Mouse (Mus musculus): ENCODE data around the gene Tmc5.

Tmc5 gene

DNA sequence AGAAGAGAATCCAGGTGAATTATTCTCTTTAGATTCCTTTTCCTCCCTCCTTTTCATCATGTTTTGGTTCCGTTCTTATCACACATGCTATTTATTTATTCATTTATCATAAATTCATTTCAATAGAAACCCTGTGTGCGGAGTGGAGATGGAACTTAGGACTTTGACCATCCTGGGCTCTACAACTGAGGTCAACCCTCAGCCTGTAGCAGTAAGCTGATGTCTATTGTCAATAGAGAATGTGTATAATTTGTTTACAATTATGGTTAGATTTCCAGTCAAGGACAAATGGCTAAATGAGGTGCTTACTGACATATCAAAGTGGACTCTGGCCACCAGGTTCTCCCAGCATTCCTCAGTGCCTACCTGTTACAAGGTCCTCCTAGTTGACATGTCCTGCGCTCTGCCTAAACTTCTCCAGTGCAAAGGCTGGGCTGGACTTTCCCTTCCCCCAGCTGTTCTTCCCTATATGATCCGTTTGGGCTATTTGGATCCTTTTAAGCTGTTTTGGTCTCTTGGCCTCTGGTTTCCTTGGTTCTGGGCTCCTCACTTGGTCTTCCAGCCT, 14.2 kb downstream of the Tmc5 start:
- DNase-seq: no peak

GRCm38 (mm10) chr7:118611933-118612332, 14.8 kb downstream of the Tmc5 start:
- no peak for DNase-seq

DNA sequence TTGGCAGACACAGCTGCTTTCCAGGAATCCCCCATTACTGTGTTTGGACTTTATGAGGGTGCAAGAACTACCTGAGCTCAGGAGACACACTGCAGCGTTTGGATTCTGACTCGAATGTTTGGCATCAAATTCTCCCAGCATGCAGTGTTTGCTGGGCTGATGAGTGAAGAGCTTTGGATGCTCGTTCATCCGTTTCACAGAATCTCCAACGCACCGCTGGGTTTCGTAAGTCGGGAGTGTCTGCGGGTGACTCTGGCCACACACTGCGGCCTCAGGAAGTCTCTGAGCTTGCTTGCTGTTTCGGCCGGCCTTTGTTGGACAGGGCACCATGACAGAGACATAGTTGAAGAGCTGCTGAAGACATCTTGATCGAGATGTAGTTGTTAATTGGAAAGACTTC, 17.0 kb downstream of the Tmc5 start:
- DNase-seq: no peak

DNA sequence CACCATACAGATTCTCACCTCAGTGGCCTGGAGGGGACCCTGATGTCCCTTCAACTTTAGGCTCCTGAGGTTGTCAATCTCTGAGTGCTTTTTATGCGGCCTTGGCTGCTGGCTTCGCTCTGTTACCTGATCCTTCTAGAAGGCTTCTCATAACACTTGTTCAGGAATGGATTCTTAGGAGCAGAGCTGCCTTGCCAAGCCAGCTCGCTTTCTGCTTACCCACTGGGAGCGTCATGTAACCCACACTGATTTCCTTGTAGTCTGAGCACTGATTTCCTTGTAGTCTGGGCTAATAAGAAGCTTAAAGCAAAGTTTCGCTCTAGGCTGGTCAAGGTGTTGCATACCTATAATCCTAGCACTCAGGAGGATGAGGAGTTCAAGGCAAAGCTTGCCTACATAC, 21.0 kb downstream of the Tmc5 start:
- no peak for DNase-seq

DNA sequence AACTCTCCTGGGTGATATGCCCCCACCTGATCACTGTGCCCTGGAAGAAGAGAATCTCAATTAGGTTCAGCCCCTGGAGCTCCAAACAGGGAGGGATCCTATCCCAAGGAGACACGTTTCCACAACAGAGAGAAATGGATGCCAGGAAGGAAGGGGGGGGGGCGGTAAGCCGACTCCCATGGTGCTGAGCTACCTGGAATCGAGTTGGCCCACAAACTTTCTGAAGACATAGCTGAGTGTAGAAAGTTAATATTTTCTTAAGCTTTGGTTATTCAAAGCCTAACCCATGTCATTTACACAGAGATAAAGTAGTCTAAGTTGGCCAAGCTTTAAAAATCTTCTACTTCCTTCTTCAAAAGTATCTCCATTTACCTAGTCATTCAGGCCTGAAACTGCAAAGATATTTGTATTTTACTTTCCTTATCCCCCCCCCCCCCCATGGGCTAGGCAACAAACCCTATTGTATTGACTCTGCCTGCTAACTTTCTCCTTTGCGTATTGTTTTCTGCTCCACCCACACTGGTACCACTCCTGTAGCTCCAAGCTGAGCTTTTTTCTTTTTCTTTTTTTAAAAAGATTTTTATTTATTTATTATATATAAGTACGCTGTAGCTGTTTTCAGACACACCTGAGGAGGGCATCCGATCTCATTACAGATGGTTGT, 23.3 kb downstream of the Tmc5 start:
- DNase-seq: no peak

GRCm38 (mm10) chr7:118621094-118621493, 24.0 kb downstream of the Tmc5 start:
- no peak for DNase-seq

DNA sequence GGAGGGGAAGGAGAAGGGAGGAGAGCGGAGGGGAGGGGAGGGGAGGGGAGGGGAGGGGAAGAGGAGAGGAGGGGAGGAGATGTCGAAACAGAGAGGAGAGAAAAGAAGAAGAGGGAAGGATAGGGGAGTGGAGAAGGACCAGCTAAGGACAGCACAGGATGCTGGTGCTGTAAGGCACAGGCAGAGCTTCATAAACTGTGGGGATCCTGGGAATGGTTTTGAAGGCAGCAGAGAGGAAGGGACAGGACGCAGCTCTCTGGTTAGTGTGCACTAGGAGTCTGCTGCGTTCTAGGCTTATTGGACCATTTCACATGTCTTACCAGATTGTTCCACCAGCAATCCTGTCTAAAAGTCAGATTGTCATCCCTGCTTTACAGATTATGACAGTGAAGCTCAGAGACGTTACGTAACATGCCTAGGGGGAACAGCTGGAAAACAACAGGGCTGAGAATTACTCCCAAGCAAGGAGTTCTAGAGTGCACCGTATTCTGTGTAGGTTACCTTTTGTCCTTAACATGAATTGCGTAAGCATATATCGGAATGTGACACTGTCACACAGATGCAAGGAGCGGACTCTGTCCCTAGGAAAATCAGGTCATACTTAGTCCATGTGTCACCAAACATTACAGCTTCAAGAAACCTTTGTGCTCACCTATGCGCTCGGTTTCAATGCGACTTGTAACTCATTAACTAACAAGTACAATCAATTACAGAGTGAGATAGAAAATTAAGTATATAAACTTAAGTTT, 30.6 kb downstream of the Tmc5 start:
- peak; percentile 11 for DNase-seq

GRCm38 (mm10) chr7:118633094-118633493, 36.0 kb downstream of the Tmc5 start:
- no peak for DNase-seq

- no peak for DNase-seq
Observed at GRCm38 (mm10) chr7:118633951-118634350, 36.9 kb downstream of the Tmc5 start.

DNA sequence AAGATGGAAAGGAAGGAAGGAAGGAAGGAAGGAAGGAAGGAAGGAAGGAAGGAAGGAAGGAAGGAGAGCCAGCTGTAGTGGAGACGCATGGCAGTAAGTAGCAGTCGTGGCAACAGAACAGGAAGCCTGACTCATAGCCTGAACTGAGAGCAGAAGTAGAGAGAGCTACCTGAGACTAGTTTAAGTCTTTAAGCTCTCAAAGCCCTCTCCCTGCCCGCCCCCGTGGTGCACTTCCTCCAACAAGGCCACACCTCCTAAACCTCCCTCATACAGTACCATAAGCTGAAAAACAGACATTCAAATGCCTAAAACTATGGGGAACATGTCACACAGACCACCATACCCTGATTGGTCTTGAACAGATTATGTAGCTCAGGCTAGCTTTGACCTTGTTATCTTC, 40.4 kb downstream of the Tmc5 start:
- DNase-seq: no peak

DNA sequence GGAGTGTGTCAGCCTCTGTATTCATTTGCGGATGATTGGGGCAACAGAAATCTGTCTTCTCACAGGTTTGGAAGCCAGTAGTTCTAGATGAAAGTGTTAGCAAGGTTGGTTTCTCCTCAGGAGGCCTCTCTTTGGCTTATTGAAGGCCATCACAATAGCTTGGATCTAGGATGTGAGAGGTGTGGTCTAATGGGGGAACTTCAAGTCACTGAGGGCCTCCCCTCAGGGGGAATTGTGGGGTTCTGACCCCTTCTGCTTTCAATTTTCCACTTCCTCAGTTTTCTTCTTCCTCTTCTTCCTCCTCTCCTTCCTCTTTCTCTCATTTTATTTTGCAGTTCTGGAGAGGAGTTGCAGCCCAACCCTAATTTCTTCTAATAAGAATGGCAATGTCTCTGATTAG, 49.1 kb downstream of the Tmc5 start:
- DNase-seq: no peak

DNA sequence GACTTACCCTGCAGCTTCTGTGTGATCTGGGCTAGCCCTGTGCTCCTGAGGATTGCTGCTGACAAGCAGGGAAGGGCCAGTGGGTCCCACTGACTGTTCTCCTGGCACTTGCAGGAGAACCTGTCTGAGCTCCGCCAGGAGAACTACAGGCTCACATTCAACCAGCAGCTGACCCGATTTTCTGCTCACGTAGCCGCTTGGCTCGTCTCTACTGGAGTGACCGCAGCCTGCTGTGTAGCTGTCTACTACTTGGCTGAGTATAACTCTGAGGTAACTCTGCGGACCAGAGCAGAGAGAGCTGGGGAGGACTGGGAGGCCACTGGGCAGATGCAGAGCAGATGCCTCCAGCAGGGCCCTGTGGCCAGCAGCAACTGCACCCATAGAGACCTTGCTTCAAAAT, 52.2 kb downstream of the Tmc5 start:
- no peak for DNase-seq

- DNase-seq: no peak
Observed at GRCm38 (mm10) chr7:118650119-118650518, 53.0 kb downstream of the Tmc5 start.

- no peak for DNase-seq
Observed at GRCm38 (mm10) chr7:118650891-118651290, 53.8 kb downstream of the Tmc5 start.

GRCm38 (mm10) chr7:118652572-118653295, 55.6 kb downstream of the Tmc5 start:
- DNase-seq: no peak

DNA sequence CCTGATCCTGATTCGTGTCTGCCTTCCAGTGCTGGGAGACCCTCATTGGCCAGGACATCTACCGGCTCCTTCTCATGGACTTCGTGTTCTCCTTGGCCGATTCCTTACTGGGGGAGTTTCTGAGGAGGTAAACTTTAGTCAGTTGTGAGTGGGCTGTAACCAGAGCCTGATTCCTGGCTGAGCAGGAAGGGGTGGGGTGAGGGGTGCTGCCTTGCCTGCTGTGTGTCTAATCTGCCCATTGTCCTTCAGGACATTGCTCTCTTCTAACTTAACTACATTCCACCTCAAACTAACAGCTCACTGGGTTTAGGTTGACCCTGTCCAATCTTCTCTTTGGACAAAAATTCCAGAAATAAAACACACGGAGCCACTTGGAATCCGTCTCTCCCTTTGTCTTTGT, 59.6 kb downstream of the Tmc5 start:
- DNase-seq: no peak

GRCm38 (mm10) chr7:118667773-118668172, 70.7 kb downstream of the Tmc5 start:
- no peak for DNase-seq

- no peak for DNase-seq
Observed at GRCm38 (mm10) chr7:118670142-118670541, 73.0 kb downstream of the Tmc5 start.

GRCm38 (mm10) chr7:118676826-118677225, 79.7 kb downstream of the Tmc5 start:
- no peak for DNase-seq

GRCm38 (mm10) chr7:118688199-118688598, 91.1 kb downstream of the Tmc5 start:
- peak; percentile 47 for DNase-seq

DNA sequence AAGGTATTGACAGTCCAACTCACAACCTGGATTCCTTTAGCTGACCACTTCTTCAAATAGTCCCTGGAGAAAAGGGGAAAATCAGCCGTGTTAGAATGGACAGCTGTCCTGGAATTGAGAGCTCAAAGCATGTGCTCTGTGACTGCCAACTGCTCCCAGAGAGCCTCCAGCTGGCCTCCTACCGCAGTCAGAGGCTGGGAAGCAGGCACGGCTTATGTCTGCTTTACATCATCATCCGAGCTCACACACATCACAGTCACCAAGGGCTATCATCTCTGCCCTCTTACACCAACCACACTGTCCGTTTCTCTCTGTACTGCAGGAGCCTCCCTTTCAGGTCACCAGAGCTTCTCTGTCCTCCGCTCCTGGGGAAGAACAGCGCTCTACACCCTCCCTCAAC, 92.0 kb downstream of the Tmc5 start:
- no peak for DNase-seq

DNA sequence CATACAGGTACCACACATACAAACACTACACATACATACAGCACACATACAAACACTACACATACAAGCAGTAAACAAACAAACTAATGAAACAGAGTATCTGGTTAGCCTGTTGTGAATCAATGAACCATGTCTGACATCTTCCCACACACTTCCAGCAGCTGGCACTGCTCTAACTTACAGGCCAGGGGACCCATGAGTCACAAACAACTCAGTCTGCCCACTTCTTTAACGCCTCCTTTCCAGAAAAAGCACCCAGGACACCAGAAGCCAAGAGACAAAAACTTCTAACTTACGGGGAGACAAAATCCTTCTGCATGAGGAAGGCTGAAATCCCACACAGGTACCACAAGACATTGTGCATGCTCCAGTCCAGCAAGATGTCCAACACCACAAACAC, 94.2 kb downstream of the Tmc5 start:
- no peak for DNase-seq

GRCm38 (mm10) chr7:118696146-118696545, 99.0 kb downstream of the Tmc5 start:
- DNase-seq: no peak

DNA sequence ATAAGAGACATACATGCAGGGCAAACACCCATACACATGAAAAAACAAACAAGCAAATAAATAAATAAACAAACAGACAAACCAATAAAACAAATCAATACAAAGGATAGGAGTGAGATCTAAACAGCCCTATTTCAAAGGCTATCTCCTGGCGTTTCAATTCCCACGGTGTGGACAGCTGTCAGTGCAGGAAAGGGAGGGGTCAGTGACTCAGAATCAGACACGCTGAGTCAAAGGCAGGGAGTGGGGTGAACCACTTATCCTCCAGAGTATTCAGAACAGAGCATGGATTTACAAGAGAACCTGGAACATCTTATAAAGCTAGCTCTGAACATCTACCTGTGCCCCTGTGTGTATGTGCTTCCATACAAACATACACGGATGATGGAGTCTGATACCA, 100.1 kb downstream of the Tmc5 start:
- no peak for DNase-seq

Data from kidney, adult 11 months (tissue).